Mouse (Mus musculus): ENCODE data around the gene Arid5b.

DNA sequence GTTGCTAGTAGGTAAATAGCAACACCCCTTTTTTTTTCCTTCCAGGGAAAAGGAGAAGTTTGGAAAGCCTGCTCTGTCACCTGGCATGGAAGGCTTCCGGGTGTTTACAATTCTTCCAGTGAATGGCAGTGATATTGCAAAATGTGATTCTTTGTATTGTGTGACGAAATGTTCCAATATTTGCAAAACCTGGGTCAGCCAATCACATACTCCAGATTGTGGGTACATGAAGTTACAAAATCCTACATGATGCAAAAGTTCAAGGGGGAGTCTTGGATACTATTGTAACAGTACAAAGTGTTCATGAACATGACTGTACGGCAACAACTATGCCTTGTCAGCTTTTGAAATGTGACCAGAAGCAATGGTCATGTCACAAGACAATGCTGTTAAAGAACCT is 220.7 kb downstream of the Arid5b start:
- TF ChIP-seq POLR2A (IDR thresholded peaks at IDR 0.05; ENCODE audit: low read depth, low read length) = no peak
- no peak for TF ChIP-seq CTCF (IDR thresholded peaks at IDR 0.05; ENCODE audit: extremely low read depth, insufficient read depth, insufficient read length, insufficient replicate concordance)
